Mouse (Mus musculus) urinary bladder, postnatal 4 days (tissue): ENCODE data around the gene Hbb-y.
"Not testable (repeated sequence)": the region's sequence is repeated elsewhere in the genome, so short reads cannot be mapped to it uniquely, and the experiment has no call there.

Experiments used
- DNase-seq, 2 experiments: peaks; one replicate each; pipeline ENCODE4 v3.0.0; 2021 to 2022; ENCODE audit warnings: low spot score in 2 of 2

Hbb-y gene

DNA sequence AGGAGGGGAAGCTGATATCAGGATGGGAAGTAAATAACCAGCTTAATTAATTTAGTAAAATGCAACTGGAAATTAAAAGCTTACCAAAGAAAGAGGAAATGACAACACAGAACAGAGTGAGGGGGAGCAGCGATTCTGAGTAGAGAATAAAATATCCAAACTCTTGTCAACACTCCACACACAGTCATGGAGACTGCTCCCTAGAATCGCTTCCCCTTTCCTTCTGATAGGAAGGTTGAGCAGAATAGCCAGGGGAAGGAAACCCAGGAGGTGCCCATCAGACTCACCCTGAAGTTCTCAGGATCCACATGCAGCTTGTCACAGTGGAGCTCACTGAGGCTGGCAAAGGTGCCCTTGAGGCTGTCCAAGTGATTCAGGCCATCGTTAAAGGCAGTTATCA, 39.9 kb downstream of the Hbb-y start:
- DNase-seq: not testable (repeated sequence)

DNA sequence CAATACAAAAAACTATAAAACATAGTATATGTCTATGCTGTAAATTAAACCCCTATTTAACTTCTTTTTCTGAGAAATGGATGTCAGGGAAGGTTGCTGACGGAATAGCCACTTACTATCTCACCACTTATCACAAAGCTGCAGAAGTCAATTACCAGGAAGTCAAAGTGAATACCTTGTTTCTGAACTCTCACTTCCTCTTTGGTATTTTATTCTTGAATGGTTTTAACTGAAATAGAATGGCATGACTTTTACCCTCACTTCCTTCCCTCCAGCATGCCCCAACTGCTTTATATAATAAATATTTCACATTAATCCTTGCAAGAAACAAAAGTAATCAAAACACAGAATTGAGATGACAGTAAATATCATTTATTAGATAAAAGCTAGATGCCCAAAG, 40.8 kb downstream of the Hbb-y start:
- DNase-seq: no peak

- no peak for DNase-seq
Observed at GRCm38 (mm10) chr7:103811223-103811845, 41.7 kb downstream of the Hbb-y start.

DNA sequence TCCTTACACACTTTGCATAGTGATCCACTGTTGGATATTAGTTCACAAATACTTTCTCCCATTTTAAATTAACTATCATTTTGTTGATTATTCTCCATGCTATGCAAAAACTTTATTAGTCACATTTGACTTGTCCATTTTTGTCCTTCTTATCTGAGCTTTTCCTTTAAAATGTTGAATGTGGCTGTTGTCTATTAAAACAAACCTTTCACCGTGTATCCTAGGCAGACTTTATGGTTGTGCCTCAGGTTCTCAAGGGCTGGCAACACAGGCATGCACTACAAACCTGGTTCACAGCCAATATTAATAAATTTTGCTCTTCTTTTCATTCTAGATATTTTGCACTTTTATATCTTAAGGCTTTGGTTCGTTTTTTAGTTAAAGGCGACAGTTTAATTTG, 42.3 kb downstream of the Hbb-y start:
- no peak for DNase-seq

DNA sequence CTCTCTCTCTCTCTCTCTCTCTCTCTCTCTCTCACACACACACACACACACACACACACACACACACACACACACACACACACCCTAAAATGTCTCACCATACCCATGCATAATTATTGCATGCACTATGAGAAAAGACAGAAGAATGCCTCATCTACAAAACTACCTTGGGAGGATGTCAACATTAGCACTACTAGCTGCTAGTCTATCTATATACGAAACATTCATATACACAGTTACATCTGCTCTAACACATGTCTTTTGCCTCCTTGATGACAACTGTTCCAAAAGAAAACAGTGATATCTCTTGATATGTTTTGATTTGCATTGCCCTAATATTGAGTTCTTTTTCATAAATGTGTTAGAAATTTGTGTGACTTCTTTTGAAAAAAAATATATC, 42.7 kb downstream of the Hbb-y start:
- DNase-seq: no peak

- no peak for DNase-seq
Observed at GRCm38 (mm10) chr7:103809801-103810155, 43.2 kb downstream of the Hbb-y start.

DNA sequence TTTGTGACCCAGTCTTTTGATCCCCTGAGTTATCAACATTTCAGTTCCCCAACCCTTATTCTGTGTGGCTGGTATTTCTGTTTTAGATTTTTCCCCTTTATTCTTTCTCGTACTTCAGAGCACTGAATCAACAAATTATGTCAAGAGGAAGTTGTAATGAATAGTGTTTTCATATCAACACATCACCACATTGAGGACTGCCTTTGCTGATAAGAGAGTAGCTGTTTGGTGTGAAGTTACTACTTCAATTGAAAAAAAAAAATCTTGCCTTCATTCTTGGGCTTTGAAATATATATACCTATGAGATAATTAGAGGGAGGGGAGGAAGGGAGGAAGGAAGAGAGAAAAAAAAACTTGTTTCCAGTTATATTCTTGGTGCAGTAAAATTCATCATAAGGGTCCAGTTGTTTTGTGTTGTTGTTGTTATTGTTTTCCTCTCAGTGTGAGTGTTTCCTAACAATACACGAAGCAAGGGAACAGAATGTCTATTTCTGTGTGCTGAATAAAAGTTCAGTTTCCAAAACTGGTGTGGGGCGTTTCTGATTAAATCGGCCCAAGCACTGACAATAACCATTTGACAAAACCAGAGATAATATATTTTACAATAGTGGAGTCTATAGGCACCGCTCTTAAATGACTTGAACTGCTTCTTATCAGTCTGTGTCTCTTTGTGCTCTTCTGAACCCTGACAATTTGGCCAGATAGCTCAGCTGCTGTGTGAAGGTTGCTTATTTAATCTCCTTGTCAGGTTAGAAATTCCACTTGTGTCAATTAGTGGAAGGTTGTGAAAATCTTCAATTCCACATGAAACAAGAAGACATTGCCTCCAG, 43.8 kb downstream of the Hbb-y start:
- no peak for DNase-seq

- not testable (repeated sequence) for DNase-seq
Observed at GRCm38 (mm10) chr7:103808120-103808519, 44.9 kb downstream of the Hbb-y start.

- no peak for DNase-seq
Observed at GRCm38 (mm10) chr7:103806856-103807255, 46.2 kb downstream of the Hbb-y start.
